Mouse (Mus musculus) liver, adult 2 months (tissue): Measurements from ENCODE around the gene Mtor. TPM values are rescaled to one million over a fixed set of nuclear protein-coding genes. Genes with fewer than 3 reads are reported as not detected.

Source experiments
- DNase-seq: peaks from one replicate; pipeline ENCODE4 v3.0.0-alpha.2; 2011; ENCODE audit warnings: low read depth, low spot score; ENCODE audit errors: extremely low read depth
- H3K27ac ChIP-seq: fragments of 200-500 bp; replicated peaks from 2 replicates; pipeline ENCODE4 v1.5.1; 2012; ENCODE audit warnings: low read depth, mild to moderate bottlenecking, control low read depth, inconsistent platforms, low read length; ENCODE audit not compliant: insufficient read depth
- H3K27me3 ChIP-seq: fragments of 200-500 bp; 2 replicates; pipeline ENCODE4 v1.6.1; 2012; ENCODE audit warnings: mild to moderate bottlenecking, moderate library complexity, low read length, inconsistent platforms; ENCODE audit not compliant: control insufficient read depth, insufficient read depth
- H3K36me3 ChIP-seq: fragments of 200-500 bp; 2 replicates; pipeline ENCODE4 v1.6.1; 2012; ENCODE audit warnings: low read length, inconsistent platforms; ENCODE audit not compliant: control insufficient read depth, insufficient read depth
- H3K4me1 ChIP-seq: fragments of 200-500 bp; 2 replicates; pipeline ENCODE4 v1.6.1; 2011; ENCODE audit warnings: low read length; ENCODE audit not compliant: control insufficient read depth, insufficient read depth
- H3K4me3 ChIP-seq: fragments of 200-500 bp; 2 replicates; pipeline ENCODE4 v1.5.1; 2011; ENCODE audit warnings: low read depth, mild to moderate bottlenecking, control low read depth, low read length, moderate library complexity; ENCODE audit not compliant: insufficient read depth
- H3K79me2 ChIP-seq: fragments of 200-500 bp; 2 replicates; pipeline ENCODE4 v1.6.1; 2012; ENCODE audit warnings: inconsistent platforms, mild to moderate bottlenecking, low read length, moderate library complexity; ENCODE audit not compliant: control insufficient read depth, insufficient read depth
- H3K9ac ChIP-seq: fragments of 200-500 bp; 2 replicates; pipeline ENCODE4 v1.6.1; 2012; ENCODE audit warnings: low read depth, mild to moderate bottlenecking, control low read depth, inconsistent platforms, low read length
- CTCF ChIP-seq: fragments of 200-500 bp; IDR thresholded peaks from 2 replicates; pipeline ENCODE4 v1.5.1; 2011; ENCODE audit warnings: low read depth, low read length, control low read depth
- POLR2A ChIP-seq: fragments of 200-500 bp; IDR thresholded peaks from 2 replicates; pipeline ENCODE4 v1.6.1; 2011; ENCODE audit warnings: low read length, control low read depth; ENCODE audit not compliant: insufficient read depth; ENCODE audit errors: extremely low read depth
- WGBS: fragments of 180-500 bp; shearing (Covaris S2); methylation state at CpG from one replicate; pipeline ENCODE4 v1.1.7; 2018; 5-methylcytosine and 5-hydroxymethylcytosine counted together
- polyA plus RNA-seq: library from polyadenylated mRNA; depleted of rRNA; stranded (reverse); fragments of >200 nt; gene quantifications from 2 replicates; pipeline ENCODE4 v1.2.3, GENCODE M21; 2012
- total RNA-seq: library from RNA; depleted of rRNA; stranded (reverse); fragments of >200 nt; gene quantifications from 2 replicates; pipeline ENCODE4 v1.2.3, GENCODE M21; 2014

Mtor gene
- total and polyA plus RNA-seq, 2 experiments, result 11.7 to 18.5 TPM

DNA sequence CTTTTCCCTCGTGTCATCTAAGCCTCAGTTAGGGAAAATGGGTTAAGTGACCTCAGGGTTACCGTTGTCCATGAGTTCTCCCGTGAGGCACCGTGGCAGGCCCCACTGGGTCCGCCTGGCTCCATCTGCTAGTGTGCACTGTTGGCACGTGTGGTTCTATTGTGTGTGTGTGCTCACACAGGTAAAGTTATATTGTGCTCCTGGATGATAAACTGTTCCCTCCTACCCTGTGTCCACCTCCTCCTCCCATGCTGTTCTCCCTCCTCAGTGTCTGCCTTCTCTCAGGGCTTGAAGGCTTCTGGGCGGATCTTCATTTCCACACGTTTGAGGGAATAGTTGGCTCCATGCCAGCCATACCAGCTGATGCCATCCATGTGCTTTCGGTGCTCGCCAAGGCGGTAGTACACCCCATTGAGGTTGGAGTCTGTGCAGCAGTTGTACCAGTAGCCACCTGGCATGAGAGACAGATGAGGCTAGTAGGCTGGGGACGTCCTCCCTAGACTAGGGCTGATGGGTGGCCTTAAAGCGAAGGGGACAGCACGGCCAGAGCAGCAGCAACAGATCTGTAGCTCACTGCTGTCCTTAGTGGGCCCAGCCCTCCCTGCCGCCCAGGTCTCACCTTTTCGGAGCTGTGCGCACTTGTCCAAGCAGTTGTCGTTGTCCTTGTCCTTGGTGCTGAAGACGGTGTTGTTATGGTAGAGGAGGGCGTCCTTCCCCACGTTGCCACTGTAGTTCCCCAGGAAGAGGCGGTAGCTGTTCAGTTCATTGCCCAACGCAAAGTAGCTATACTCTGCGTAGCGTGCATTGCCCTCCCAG, 47.7 kb downstream of the Mtor start:
- H3K4me1 ChIP-seq, result no peaks in the 10 kb centered on the region
- no peak overlapping the region for H3K27ac ChIP-seq
- no peak for DNase-seq
- 90% methylated on average over 25 of the region's 25 CpGs for WGBS
- no peaks in the 10 kb centered on the region for H3K79me2 ChIP-seq
- no peak overlapping the region for H3K9ac ChIP-seq
- TF ChIP-seq POLR2A (no peak), CTCF (no peak)
- no peaks in the 10 kb centered on the region for H3K27me3 ChIP-seq
- H3K4me3 ChIP-seq, result no peak overlapping the region
- H3K36me3 ChIP-seq, result peaks cover 20% of the 10 kb centered on the region; the same call in 1 of the 2 replicates

DNA sequence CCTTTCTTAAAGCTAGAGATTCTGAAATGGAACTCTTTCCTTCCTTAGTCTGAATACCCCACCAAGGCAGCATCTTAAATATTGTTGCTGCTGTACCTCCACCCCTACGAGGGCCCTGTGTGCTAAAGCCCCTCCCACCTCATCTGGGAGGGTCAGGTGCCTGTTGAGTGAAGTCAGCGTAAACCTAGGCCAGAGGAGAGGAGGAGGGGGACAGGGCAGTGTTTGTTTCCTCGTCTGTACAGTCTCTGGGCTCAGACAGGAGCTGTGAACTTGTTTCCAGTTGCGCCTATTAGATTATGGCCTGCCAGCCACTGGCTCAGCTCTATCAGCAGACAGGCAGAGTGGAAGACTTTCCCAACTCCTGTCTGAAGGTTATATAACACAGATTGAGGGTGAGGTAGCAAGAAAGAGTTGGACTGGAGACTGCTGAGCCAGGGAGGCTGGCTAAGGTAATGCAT, 52.0 kb downstream of the Mtor start, which contains the start of gene Angptl7:
Gene Angptl7, minus strand, starts transcription at position 51 of the 458 bp plus-strand sequence.
- Histone ChIP-seq H3K36me3 (peaks cover 16% of the 10 kb centered on the region; the same call in 1 of the 2 replicates), H3K4me3 (no peak within 1 kb of the TSS), H3K27ac (no peak within 1 kb of the TSS), H3K79me2 (no peaks in the 10 kb centered on the region; the same call in 1 of the 2 replicates), H3K9ac (no peak within 1 kb of the TSS), H3K4me1 (no peaks in the 10 kb centered on the region), H3K27me3 (no peaks in the 10 kb centered on the region)
- WGBS, result 82% methylated on average over 4 of the region's 4 CpGs
- TF ChIP-seq POLR2A (no peak), CTCF (no peak)
- no peak for DNase-seq

DNA sequence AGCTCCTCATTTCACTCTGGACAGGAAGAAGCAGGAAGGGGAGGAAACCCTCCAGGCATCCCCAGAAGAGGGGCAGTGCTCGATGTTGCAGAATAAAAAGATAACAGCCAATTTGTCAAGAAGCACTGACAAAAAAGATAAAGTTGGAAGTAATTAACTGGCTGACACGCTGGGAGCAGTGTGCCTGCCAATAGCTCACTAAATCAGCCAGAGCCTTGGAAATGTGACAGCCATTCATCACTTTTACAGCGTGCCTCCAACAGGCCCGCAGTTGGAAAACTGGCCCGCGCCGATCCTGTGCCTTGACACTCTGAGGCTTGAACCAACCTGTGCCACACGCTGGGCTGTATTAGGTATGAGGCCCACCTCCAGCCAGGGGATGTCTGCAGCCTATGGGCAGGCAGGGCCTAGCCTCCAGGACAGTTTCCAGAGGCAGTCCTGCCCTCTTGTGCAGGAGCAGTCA, 56.1 kb downstream of the Mtor start:
- 69% methylated on average over 8 of the region's 8 CpGs for WGBS
- Histone ChIP-seq H3K36me3 (peaks cover 10% of the 10 kb centered on the region; the same call in 1 of the 2 replicates), H3K27ac (no peak overlapping the region), H3K4me1 (no peaks in the 10 kb centered on the region), H3K4me3 (no peak overlapping the region), H3K9ac (no peak overlapping the region), H3K27me3 (no peaks in the 10 kb centered on the region), H3K79me2 (no peaks in the 10 kb centered on the region; the same call in 1 of the 2 replicates)
- peak; percentile 21 for DNase-seq
- TF ChIP-seq POLR2A, result no peak

DNA sequence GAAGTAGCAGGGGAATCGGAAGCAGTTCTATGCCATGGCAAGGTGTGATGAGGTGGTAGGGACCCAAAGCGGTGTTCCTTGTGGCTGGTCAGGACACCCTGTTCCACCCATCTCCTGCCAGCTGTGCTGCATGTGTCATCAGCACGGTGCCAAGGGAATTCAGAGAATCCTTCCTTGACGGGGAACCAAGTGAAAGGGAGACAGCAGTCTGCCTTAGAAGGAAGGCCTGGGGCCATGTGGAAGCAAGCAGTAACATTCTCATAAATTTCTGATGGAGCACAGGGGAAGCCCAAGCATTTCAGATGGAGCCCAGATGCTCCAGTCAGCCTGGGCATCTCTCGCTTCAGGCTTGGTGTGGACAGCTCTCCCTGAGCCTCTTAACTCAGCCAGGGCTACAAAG, 59.2 kb downstream of the Mtor start:
- WGBS, result 92% methylated on average over 5 of the region's 5 CpGs
- TF ChIP-seq POLR2A, result no peak
- TF ChIP-seq CTCF, result no peak
- Histone ChIP-seq H3K79me2 (no peaks in the 10 kb centered on the region; the same call in 1 of the 2 replicates), H3K4me1 (no peaks in the 10 kb centered on the region), H3K4me3 (no peak overlapping the region), H3K27ac (no peak overlapping the region), H3K36me3 (peaks cover 14% of the 10 kb centered on the region), H3K9ac (no peak overlapping the region), H3K27me3 (no peaks in the 10 kb centered on the region)
- DNase-seq, result no peak

DNA sequence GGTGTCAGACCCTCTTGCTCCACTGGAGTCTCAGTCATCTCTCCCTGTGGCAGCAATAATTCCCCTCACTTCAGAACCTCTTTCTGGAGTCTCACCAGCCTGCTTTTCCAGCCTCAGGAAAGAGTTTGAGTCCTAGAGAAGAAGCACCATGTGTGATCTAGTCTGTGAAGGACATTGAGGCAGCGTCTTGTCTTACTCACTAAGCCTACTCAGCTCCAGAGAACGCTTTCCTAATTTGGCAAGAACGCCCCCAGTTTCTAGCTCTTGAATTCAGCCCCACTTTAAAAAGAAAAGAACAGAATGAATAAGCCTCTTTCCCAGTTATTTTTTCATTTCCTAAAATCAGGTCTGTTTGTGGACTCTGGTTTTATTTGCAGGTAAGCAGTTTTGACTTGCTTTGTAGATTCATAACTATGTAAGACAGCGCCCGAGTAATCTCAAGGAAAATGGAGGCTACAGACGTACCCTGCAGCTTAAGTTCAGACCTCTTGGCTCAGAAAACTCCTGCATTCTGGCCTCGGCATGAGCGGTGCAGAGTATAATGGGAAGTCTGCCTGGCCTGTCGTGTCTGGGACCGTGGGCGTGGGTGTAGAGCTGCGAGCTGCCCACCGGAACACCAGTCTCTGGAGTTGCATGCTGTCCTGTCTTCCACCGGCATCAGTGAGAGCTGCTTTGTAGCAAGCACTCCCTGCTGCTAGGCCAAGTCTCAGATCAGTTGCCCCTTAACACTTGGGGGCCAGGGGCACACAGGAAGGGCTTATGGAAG, 59.9 kb downstream of the Mtor start:
- TF ChIP-seq POLR2A (no peak), CTCF (no peak)
- 99% methylated on average over 14 of the region's 14 CpGs for WGBS
- no peak overlapping the region for H3K4me3 ChIP-seq
- no peak overlapping the region for H3K9ac ChIP-seq
- DNase-seq, result no peak
- no peaks in the 10 kb centered on the region for H3K27me3 ChIP-seq
- H3K27ac ChIP-seq, result no peak overlapping the region
- H3K79me2 ChIP-seq, result no peaks in the 10 kb centered on the region; the same call in 1 of the 2 replicates
- H3K36me3 ChIP-seq, result peaks cover 11% of the 10 kb centered on the region
- H3K4me1 ChIP-seq, result no peaks in the 10 kb centered on the region
